Mouse (Mus musculus): ENCODE results near the gene Imp3.

The Imp3 gene

DNA sequence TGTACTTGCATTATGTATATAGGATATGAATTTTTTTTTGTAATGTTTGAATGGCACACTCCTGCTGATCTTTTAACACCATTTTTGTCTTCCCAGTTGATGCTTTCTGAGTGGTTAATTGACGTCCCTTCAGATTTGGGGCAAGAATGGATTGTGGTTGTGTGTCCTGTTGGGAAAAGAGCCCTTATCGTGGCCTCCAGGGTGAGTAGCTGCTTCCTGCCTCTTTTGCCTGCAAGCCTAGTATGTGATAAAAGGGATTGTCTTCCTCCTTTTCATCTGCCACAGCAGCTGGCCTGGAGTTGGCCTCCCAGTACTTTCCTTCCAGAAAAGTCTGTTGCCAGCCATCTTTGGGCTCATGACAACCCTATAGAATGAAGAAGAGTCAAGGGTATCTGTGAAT lies 32.9 kb downstream of the Imp3 start:
- DNase-seq (ENCODE audit: low spot score in 2 of 2), result no peak

DNA sequence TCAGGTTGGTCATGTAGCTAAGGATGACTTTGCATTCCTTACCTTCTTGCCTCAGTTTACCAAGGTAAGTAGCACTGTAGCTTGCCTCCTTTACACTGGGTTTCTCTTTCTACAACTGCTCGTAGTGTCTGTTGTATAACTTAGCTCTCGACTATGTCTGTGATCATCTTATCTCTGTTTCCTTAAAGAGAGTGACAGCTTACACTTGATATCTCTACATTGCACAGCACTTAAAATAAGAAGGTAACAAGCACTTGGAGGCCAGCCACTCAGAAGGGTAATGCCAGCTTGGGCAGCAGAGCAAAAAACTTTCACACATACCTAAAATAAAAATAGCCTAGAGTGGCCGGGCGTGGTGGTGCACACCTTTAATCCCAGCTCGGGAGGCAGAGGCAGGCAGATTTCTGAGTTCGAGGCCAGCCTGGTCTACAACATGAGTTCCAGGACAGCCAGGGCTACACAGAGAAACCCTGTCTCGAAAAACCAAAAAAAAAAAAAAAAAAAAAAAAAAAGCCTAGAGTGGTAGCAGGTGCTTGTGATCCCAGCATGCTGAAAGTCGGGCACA lies 36.8 kb downstream of the Imp3 start:
- no peak for DNase-seq (ENCODE audit: low spot score in 2 of 2)

- no peak for DNase-seq (ENCODE audit: low spot score in 2 of 2)
These were observed 37.9 kb downstream of the Imp3 start for GRCm38 (mm10) chr9:56975199-56975598.

- DNase-seq (ENCODE audit: low spot score in 2 of 2), result no peak
These were observed 42.9 kb downstream of the Imp3 start for GRCm38 (mm10) chr9:56980186-56980585.

GRCm38 (mm10) chr9:56981502-56981901 lies 44.2 kb downstream of the Imp3 start:
- DNase-seq (ENCODE audit: low spot score in 2 of 2), result no peak

Measured in urinary bladder, postnatal 4 days (tissue).